Mouse (Mus musculus) liver, adult 2 months (tissue): ENCODE results near the gene Bri3bp. TPM values are rescaled to one million over a fixed set of nuclear protein-coding genes. Genes with fewer than 3 reads are reported as not detected.
A peak's percentile ranks its signal among the peaks of the same experiment; 100 is the strongest.

Experiments used
- DNase-seq: peaks from one replicate; pipeline ENCODE4 v3.0.0-alpha.2; 2011; ENCODE audit warnings: low read depth, low spot score; ENCODE audit errors: extremely low read depth
- H3K27ac ChIP-seq: fragments of 200-500 bp; replicated peaks from 2 replicates; pipeline ENCODE4 v1.5.1; 2012; ENCODE audit warnings: low read depth, mild to moderate bottlenecking, control low read depth, inconsistent platforms, low read length; ENCODE audit not compliant: insufficient read depth
- H3K27me3 ChIP-seq: fragments of 200-500 bp; 2 replicates; pipeline ENCODE4 v1.6.1; 2012; ENCODE audit warnings: mild to moderate bottlenecking, moderate library complexity, low read length, inconsistent platforms; ENCODE audit not compliant: control insufficient read depth, insufficient read depth
- H3K36me3 ChIP-seq: fragments of 200-500 bp; 2 replicates; pipeline ENCODE4 v1.6.1; 2012; ENCODE audit warnings: low read length, inconsistent platforms; ENCODE audit not compliant: control insufficient read depth, insufficient read depth
- H3K4me1 ChIP-seq: fragments of 200-500 bp; 2 replicates; pipeline ENCODE4 v1.6.1; 2011; ENCODE audit warnings: low read length; ENCODE audit not compliant: control insufficient read depth, insufficient read depth
- H3K4me3 ChIP-seq: fragments of 200-500 bp; 2 replicates; pipeline ENCODE4 v1.5.1; 2011; ENCODE audit warnings: low read depth, mild to moderate bottlenecking, control low read depth, low read length, moderate library complexity; ENCODE audit not compliant: insufficient read depth
- H3K79me2 ChIP-seq: fragments of 200-500 bp; 2 replicates; pipeline ENCODE4 v1.6.1; 2012; ENCODE audit warnings: inconsistent platforms, mild to moderate bottlenecking, low read length, moderate library complexity; ENCODE audit not compliant: control insufficient read depth, insufficient read depth
- H3K9ac ChIP-seq: fragments of 200-500 bp; 2 replicates; pipeline ENCODE4 v1.6.1; 2012; ENCODE audit warnings: low read depth, mild to moderate bottlenecking, control low read depth, inconsistent platforms, low read length
- CTCF ChIP-seq: fragments of 200-500 bp; IDR thresholded peaks from 2 replicates; pipeline ENCODE4 v1.5.1; 2011; ENCODE audit warnings: low read depth, low read length, control low read depth
- POLR2A ChIP-seq: fragments of 200-500 bp; IDR thresholded peaks from 2 replicates; pipeline ENCODE4 v1.6.1; 2011; ENCODE audit warnings: low read length, control low read depth; ENCODE audit not compliant: insufficient read depth; ENCODE audit errors: extremely low read depth
- WGBS: fragments of 180-500 bp; shearing (Covaris S2); methylation state at CpG from one replicate; pipeline ENCODE4 v1.1.7; 2018; 5-methylcytosine and 5-hydroxymethylcytosine counted together
- polyA plus RNA-seq: library from polyadenylated mRNA; depleted of rRNA; stranded (reverse); fragments of >200 nt; gene quantifications from 2 replicates; pipeline ENCODE4 v1.2.3, GENCODE M21; 2012; rRNA removed
- total RNA-seq: library from RNA; depleted of rRNA; stranded (reverse); fragments of >200 nt; gene quantifications from 2 replicates; pipeline ENCODE4 v1.2.3, GENCODE M21; 2014; rRNA removed

Bri3bp gene
- total and polyA plus RNA-seq, 2 experiments, result 7.7 to 23.0 TPM

DNA sequence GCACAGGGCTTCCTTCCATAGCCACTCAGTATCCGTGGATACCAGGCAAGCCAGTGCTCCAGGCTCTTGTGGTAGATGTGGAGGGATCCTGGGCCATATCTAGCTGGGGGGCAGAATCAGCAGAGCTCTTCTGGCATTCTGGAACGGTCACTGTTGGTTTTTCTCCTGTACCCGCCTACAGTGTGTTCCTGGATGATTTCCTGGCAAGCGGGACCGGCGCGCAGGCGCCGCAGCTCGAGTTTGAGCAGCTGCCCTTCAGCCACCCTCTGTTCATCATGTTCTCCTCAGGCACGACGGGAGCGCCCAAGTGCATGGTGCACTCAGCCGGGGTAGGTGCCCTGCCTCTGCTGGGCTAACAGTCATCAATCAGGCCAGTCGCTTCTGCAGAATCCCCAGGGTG is 64.6 kb downstream of the Bri3bp start:
- H3K9ac ChIP-seq, result no peak overlapping the region
- TF ChIP-seq POLR2A (no peak), CTCF (no peak)
- no peaks in the 10 kb centered on the region for H3K27me3 ChIP-seq
- no peak overlapping the region for H3K4me3 ChIP-seq
- H3K4me1 ChIP-seq, result peaks cover 2% of the 10 kb centered on the region; the same call in 1 of the 2 replicates
- no peak overlapping the region for H3K27ac ChIP-seq
- no peaks in the 10 kb centered on the region for H3K79me2 ChIP-seq
- 94% methylated on average over 15 of the region's 15 CpGs for WGBS
- DNase-seq, result no peak
- H3K36me3 ChIP-seq, result peaks cover 53% of the 10 kb centered on the region

DNA sequence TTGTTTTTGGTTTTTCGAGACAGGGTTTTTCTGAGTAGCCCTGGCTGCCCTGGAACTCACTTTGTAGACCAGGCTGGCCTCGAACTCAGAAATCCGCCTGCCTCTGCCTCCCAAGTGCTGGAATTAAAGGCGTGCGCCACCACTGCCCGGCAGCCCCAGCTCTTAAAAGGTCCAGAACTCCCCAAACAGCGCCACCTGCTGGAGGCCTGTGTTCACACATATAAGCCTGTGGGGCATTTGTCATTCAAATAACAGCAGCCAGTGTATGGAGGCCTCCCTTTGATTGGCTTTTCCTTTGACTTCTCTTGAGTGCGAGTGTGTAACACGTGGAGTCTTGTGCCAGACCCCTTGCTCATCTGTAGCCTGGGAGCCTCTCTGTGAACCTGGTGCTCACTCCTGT is 66.2 kb downstream of the Bri3bp start:
- DNase-seq, result no peak
- Histone ChIP-seq H3K79me2 (no peaks in the 10 kb centered on the region), H3K27me3 (no peaks in the 10 kb centered on the region), H3K9ac (no peak overlapping the region), H3K27ac (no peak overlapping the region), H3K4me1 (no peaks in the 10 kb centered on the region), H3K36me3 (peaks cover 58% of the 10 kb centered on the region), H3K4me3 (no peak overlapping the region)
- no peak for TF ChIP-seq POLR2A
- TF ChIP-seq CTCF, result peak; percentile 55
- WGBS, result 92% methylated on average over 9 of the region's 9 CpGs

DNA sequence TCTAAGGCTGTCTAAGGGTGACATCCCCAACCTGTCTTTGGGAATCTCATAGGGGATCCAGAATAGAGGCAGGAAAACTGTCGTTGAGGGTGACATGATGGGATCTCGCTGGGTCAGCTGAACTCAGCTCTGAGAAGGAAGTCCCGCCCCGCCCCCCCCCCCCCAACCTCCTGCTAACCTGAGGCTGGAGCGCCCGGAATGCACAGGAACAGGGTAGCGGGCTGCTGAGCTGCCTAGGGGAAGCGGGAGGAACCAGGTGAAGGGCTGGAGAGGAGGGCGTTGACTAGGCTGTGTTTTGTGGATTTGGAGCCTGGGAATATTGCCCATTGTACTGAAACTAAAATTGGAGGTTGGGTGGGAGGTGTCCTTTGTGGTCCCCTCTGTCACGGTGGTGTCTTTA is 66.6 kb downstream of the Bri3bp start:
- Histone ChIP-seq H3K79me2 (no peaks in the 10 kb centered on the region), H3K36me3 (peaks cover 60% of the 10 kb centered on the region), H3K4me1 (no peaks in the 10 kb centered on the region), H3K9ac (no peak overlapping the region), H3K4me3 (no peak overlapping the region), H3K27me3 (no peaks in the 10 kb centered on the region), H3K27ac (no peak overlapping the region)
- TF ChIP-seq POLR2A, result no peak
- TF ChIP-seq CTCF, result no peak
- DNase-seq, result no peak
- 92% methylated on average over 10 of the region's 10 CpGs for WGBS

DNA sequence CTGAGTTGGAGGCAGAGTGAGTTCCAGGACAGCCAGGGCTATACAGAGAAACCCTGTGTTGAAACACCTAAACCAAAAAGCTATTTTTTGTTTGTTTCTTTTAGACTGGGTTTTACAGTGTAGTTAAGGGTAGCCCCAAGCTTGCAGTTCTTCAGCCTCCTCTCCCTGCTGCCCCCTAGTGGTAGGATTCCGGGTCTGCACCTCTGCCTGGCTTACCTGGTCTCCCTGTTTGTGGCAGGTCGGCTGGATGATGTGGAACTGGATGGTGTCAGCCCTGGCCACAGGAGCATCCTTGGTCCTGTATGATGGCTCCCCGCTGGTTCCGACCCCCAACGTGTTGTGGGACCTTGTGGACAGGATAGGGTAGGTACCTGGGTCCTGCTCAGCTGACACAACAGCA is 68.2 kb downstream of the Bri3bp start:
- no peak for TF ChIP-seq POLR2A
- peak; percentile 91 for TF ChIP-seq CTCF
- H3K79me2 ChIP-seq, result no peaks in the 10 kb centered on the region
- H3K9ac ChIP-seq, result no peak overlapping the region
- peaks cover 62% of the 10 kb centered on the region for H3K36me3 ChIP-seq
- no peak for DNase-seq
- no peaks in the 10 kb centered on the region for H3K27me3 ChIP-seq
- WGBS, result 55% methylated on average over 5 of the region's 5 CpGs
- no peak overlapping the region for H3K27ac ChIP-seq
- H3K4me3 ChIP-seq, result no peak overlapping the region
- H3K4me1 ChIP-seq, result no peaks in the 10 kb centered on the region

Other genes starting within 250 kb of the Bri3bp start
- gene Scarb1, start 100.5 kb upstream of the Bri3bp start, total RNA-seq, result 72.4 and 108 TPM in 2 replicates
- gene Scarb1, start 100.5 kb upstream of the Bri3bp start, polyA plus RNA-seq, result 189 and 223 TPM in 2 replicates
- gene Gm10382, start 52.2 kb upstream of the Bri3bp start, total RNA-seq, result 0.13 TPM in 1 of 2 replicates, not detected in the other
- 0.16 and 0.24 TPM in 2 replicates for gene Gm10382, start 52.2 kb upstream of the Bri3bp start, polyA plus RNA-seq
- gene Ubc, start 51.4 kb upstream of the Bri3bp start, total RNA-seq, result 634 and 1,049 TPM in 2 replicates
- 990 and 1,297 TPM in 2 replicates for gene Ubc, start 51.4 kb upstream of the Bri3bp start, polyA plus RNA-seq
- gene Dhx37, start 7.4 kb upstream of the Bri3bp start, total RNA-seq, result 3.8 and 5.6 TPM in 2 replicates
- gene Dhx37, start 7.4 kb upstream of the Bri3bp start, polyA plus RNA-seq, result 12.0 and 14.0 TPM in 2 replicates
- 29.3 and 40.9 TPM in 2 replicates for gene Aacs, start 34.2 kb downstream of the Bri3bp start, total RNA-seq
- gene Aacs, start 34.2 kb downstream of the Bri3bp start, polyA plus RNA-seq, result 66.8 and 190 TPM in 2 replicates
- 0.07 TPM in 1 of 2 replicates, not detected in the other for gene Tmem132b, start 90.2 kb downstream of the Bri3bp start, total RNA-seq
- not detected in 2 replicates for gene Tmem132b, start 90.2 kb downstream of the Bri3bp start, polyA plus RNA-seq